9 mouse cellular contexts compared by ENCODE assay signal in genomic region chr5:71095725-71096607, GRCm38 (mm10). TPM values are rescaled to one million over a fixed set of nuclear protein-coding genes. Genes with fewer than 3 reads are reported as not detected.
A peak's percentile ranks its signal among the peaks of the same experiment; 100 is the strongest.
DNase-seq lines count a peak whose midpoint lies in the region; ATAC-seq and TF ChIP-seq lines count a peak whose summit lies in the region.
"Had no signal": no experiment of that assay in that cellular context is flagged by ENCODE, and none has a peak within 500 bp of the region (broad histone marks: within the 10 kb centered on the region; RNA-seq: fewer than 3 reads in every experiment).

Gene Gabra2, minus strand, starts transcription at chr5:71095849.

- no peaks in the 10 kb centered on the region for H3K9me3 ChIP-seq in heart, embryonic 14.5 days (ENCODE audit: control insufficient read depth, low read length)
- H3K9me3 ChIP-seq in embryonic facial prominence, embryonic 12.5 days = no peaks in the 10 kb centered on the region
- H3K9me3 ChIP-seq in hindbrain, embryonic 16.5 days (ENCODE audit: control insufficient read depth, low read length) = no peaks in the 10 kb centered on the region
- no peaks in the 10 kb centered on the region for H3K9me3 ChIP-seq in neural tube, embryonic 11.5 days (ENCODE audit: control insufficient read depth, low read length)

- intact Hi-C loops in heart, adult 2 months (cut with DNase I) = no loop called here
- intact Hi-C loops in left cerebral cortex, postnatal 14 days (cut with DNase I) = loop anchor here (10.0 kb wide), 2 partner anchors 169 to 1481 kb away; no protein-coding TSS in a partner anchor

- no peaks in the 10 kb centered on the region for H3K79me2 ChIP-seq in heart, adult 2 months (replicated peaks; ENCODE audit: control insufficient read depth, insufficient read depth, low read length)

- no peaks in the 10 kb centered on the region for H3K36me3 ChIP-seq in heart, embryonic 14.5 days (ENCODE audit: control insufficient read depth, insufficient read depth, low read length)
- no peaks in the 10 kb centered on the region for H3K36me3 ChIP-seq in heart, adult 2 months (ENCODE audit: control insufficient read depth, insufficient read depth, low read length)
- H3K36me3 ChIP-seq in embryonic facial prominence, embryonic 12.5 days = no peaks in the 10 kb centered on the region
- H3K36me3 ChIP-seq in hindbrain, embryonic 16.5 days (ENCODE audit: control insufficient read depth, insufficient read depth, low read length) = no peaks in the 10 kb centered on the region
- H3K36me3 ChIP-seq in neural tube, embryonic 11.5 days (ENCODE audit: control insufficient read depth, insufficient read depth, low read length) = no peaks in the 10 kb centered on the region

- WGBS in heart, embryonic 14.5 days = 2% methylated on average over 55 of the region's 55 CpGs
- under 1% methylated on average over 54 of the region's 55 CpGs for WGBS in heart, adult 2 months
- under 1% methylated on average over 55 of the region's 55 CpGs for WGBS in embryonic facial prominence, embryonic 12.5 days
- under 1% methylated on average over 54 of the region's 55 CpGs for WGBS in hindbrain, embryonic 16.5 days
- under 1% methylated on average over 37 of the region's 55 CpGs for WGBS in neural tube, embryonic 11.5 days

- peak; percentile 43; the same call in 1 of the 2 replicates for ATAC-seq in heart, embryonic 14.5 days (ENCODE audit: insufficient number of reproducible peaks, insufficient read depth, low FRiP score, low read depth)
- peak; percentile 87 for ATAC-seq in embryonic facial prominence, embryonic 12.5 days (ENCODE audit: insufficient number of reproducible peaks, insufficient read depth, low FRiP score, low TSS enrichment)
- ATAC-seq in hindbrain, embryonic 16.5 days = peak; percentile 92
- ATAC-seq in neural tube, embryonic 11.5 days (ENCODE audit: insufficient read depth, low FRiP score, low TSS enrichment) = peak; percentile 86
- no peak for ATAC-seq in monocyte, adult 5-6 weeks (replicated peaks; ENCODE audit: insufficient number of reproducible peaks, low FRiP score, low TSS enrichment, poor library complexity, severe bottlenecking)

- no peak for TF ChIP-seq POLR2A in heart, adult 2 months (IDR thresholded peaks at IDR 0.05; ENCODE audit: insufficient read depth, low read depth, low read length)

- TF ChIP-seq CTCF in heart, adult 2 months (IDR thresholded peaks at IDR 0.05) = no peak

- H3K4me1 ChIP-seq in heart, embryonic 14.5 days (ENCODE audit: control insufficient read depth in 2 of 2, insufficient read depth in 2 of 2, low read length in 2 of 2) = peaks cover 3% of the 10 kb centered on the region in 2 experiments; a peak in 2 of 4 replicates
- no peaks in the 10 kb centered on the region for H3K4me1 ChIP-seq in heart, adult 2 months (ENCODE audit: control insufficient read depth, insufficient read depth, low read length)
- H3K4me1 ChIP-seq in embryonic facial prominence, embryonic 12.5 days = no peaks in the 10 kb centered on the region
- H3K4me1 ChIP-seq in hindbrain, embryonic 16.5 days (ENCODE audit: control insufficient read depth, insufficient read depth, low read depth, low read length) = peaks cover 4% of the 10 kb centered on the region; the same call in 1 of the 2 replicates
- H3K4me1 ChIP-seq in neural tube, embryonic 11.5 days (ENCODE audit: control insufficient read depth, insufficient read depth, low read length) = no peaks in the 10 kb centered on the region

- H3K27ac ChIP-seq in heart, embryonic 14.5 days (replicated peaks in 1 of 2; ENCODE audit: control insufficient read depth in 1 of 2, insufficient read depth in 1 of 2, low read depth in 2 of 2, low read length in 2 of 2) = no peak within 1 kb of the TSS
- H3K27ac ChIP-seq in heart, adult 2 months = no peak within 1 kb of the TSS
- H3K27ac ChIP-seq in embryonic facial prominence, embryonic 12.5 days = no peak within 1 kb of the TSS
- peak within 1 kb of the TSS; percentile 93 for H3K27ac ChIP-seq in hindbrain, embryonic 16.5 days (ENCODE audit: low read depth, low read length)
- H3K27ac ChIP-seq in neural tube, embryonic 11.5 days (ENCODE audit: low read depth, low read length) = no peak within 1 kb of the TSS

- DNase-seq in heart, adult 2 months = no peak
- peak; percentile 16 for DNase-seq in adrenal gland, postnatal 10 days
- peak; percentile 61 to 81 for DNase-seq in left cerebral cortex, postnatal 14 days (ENCODE audit: low spot score in 2 of 2)
- peak; percentile 71 for DNase-seq in neural tube, embryonic 11.5 days (ENCODE audit: low spot score)

- peaks cover 16% of the 10 kb centered on the region for H3K27me3 ChIP-seq in heart, embryonic 14.5 days (ENCODE audit: control insufficient read depth, insufficient read depth, low read length)
- peaks cover 2% of the 10 kb centered on the region; the same call in 1 of the 2 replicates for H3K27me3 ChIP-seq in heart, adult 2 months (ENCODE audit: control insufficient read depth, insufficient read depth, low read length)
- H3K27me3 ChIP-seq in embryonic facial prominence, embryonic 12.5 days = 0 out of 2 replicates have a peak, but pooled peaks cover 6% of the 10 kb centered on the region
- H3K27me3 ChIP-seq in hindbrain, embryonic 16.5 days (replicated peaks; ENCODE audit: control insufficient read depth, insufficient read depth, low read length) = no peaks in the 10 kb centered on the region
- no peaks in the 10 kb centered on the region for H3K27me3 ChIP-seq in neural tube, embryonic 11.5 days (ENCODE audit: control insufficient read depth, insufficient read depth, low read length)

- H3K4me3 ChIP-seq in heart, embryonic 14.5 days (ENCODE audit: control insufficient read depth in 1 of 2, insufficient read depth in 1 of 2, low read depth in 1 of 2, low read length in 2 of 2) = peak within 1 kb of the TSS; percentile 56 to 62
- no peak within 1 kb of the TSS for H3K4me3 ChIP-seq in heart, adult 2 months
- H3K4me3 ChIP-seq in embryonic facial prominence, embryonic 12.5 days = peak within 1 kb of the TSS; percentile 70
- peak within 1 kb of the TSS; percentile 78 for H3K4me3 ChIP-seq in hindbrain, embryonic 16.5 days (ENCODE audit: low read length)
- H3K4me3 ChIP-seq in neural tube, embryonic 11.5 days (ENCODE audit: low read depth, low read length) = peak within 1 kb of the TSS; percentile 68

- peak within 1 kb of the TSS; percentile 65 for H3K9ac ChIP-seq in heart, embryonic 14.5 days (ENCODE audit: low read length)
- H3K9ac ChIP-seq in heart, adult 2 months (ENCODE audit: low read depth, low read length) = no peak within 1 kb of the TSS
- peak within 1 kb of the TSS; percentile 54 for H3K9ac ChIP-seq in embryonic facial prominence, embryonic 12.5 days
- H3K9ac ChIP-seq in hindbrain, embryonic 16.5 days (ENCODE audit: low read depth, low read length) = peak within 1 kb of the TSS; percentile 97
- H3K9ac ChIP-seq in neural tube, embryonic 11.5 days (ENCODE audit: low read length) = peak within 1 kb of the TSS; percentile 81

- peak within 1 kb of the TSS; percentile 100 for H3K4me2 ChIP-seq in heart, embryonic 14.5 days (ENCODE audit: low read length)
- H3K4me2 ChIP-seq in embryonic facial prominence, embryonic 12.5 days (replicated peaks) = peak within 1 kb of the TSS; percentile 96
- H3K4me2 ChIP-seq in hindbrain, embryonic 16.5 days (ENCODE audit: low read length) = peak within 1 kb of the TSS; percentile 79
- peak within 1 kb of the TSS; percentile 93 for H3K4me2 ChIP-seq in neural tube, embryonic 11.5 days (ENCODE audit: low read depth)

- no peak for TF ChIP-seq EP300 in heart, adult 2 months (IDR thresholded peaks at IDR 0.05; ENCODE audit: insufficient read depth, low read depth, low read length)

RNA-seq across cellular contexts. Expression of gene Gabra2, which starts in this region (rescaled TPM):
- 0.34 and 0.70 TPM in 2 replicates for polyA plus RNA-seq in heart, embryonic 14.5 days (2014; fragmentation: Nextera tagmentation; extraction: Ambion mirVana)
- total RNA-seq in heart, adult 2 months (2021) = under 1 TPM in 1 of 2 experiments, not detected in 1; 0.05 TPM
- 0.02 TPM in 1 of 2 replicates, not detected in the other for polyA plus RNA-seq in heart, adult 2 months (2012; rRNA removed)
- total RNA-seq in adrenal gland, postnatal 10 days (2021) = under 1 TPM in 1 of 2 experiments, not detected in 1; 0.09 TPM
- 2.4 TPM in 2 replicates for polyA plus RNA-seq in embryonic facial prominence, embryonic 12.5 days (2016; fragmentation: Nextera tagmentation; extraction: Ambion mirVana)
- 52.8 and 62.9 TPM in 2 replicates for polyA plus RNA-seq in hindbrain, embryonic 16.5 days (2015; fragmentation: Nextera tagmentation; extraction: Ambion mirVana)
- total RNA-seq in left cerebral cortex, postnatal 14 days (2021) = 10 to 100 TPM; 74.2 to 78.8 TPM
- polyA plus RNA-seq in neural tube, embryonic 11.5 days (2014; fragmentation: Nextera tagmentation; extraction: Ambion mirVana) = 2.3 TPM in 2 replicates
- total RNA-seq in monocyte, adult 5-6 weeks (2017) = not detected in 3 replicates
- total RNA-seq: MEL had no signal

Comparison
In these comparisons a context has a peak if more than half of its experiments do, and no peak if none do; other contexts are left out.
1. RNA of gene Gabra2 (total RNA-seq): 74.2 to 78.8 TPM in left cerebral cortex, postnatal 14 days; 0.09 TPM in adrenal gland, postnatal 10 days, 0.05 TPM in heart, adult 2 months and not detected in monocyte, adult 5-6 weeks; every median in the first group is over 10 times any median in the second.
2. RNA of gene Gabra2 (polyA plus RNA-seq): 52.8 to 62.9 TPM in hindbrain, embryonic 16.5 days; 2.4 TPM in embryonic facial prominence, embryonic 12.5 days, 2.3 TPM in neural tube, embryonic 11.5 days, 0.34 to 0.70 TPM in heart, embryonic 14.5 days and 0.02 TPM in heart, adult 2 months; every median in the first group is over 10 times any median in the second.
3. Peak in ATAC-seq, H3K4me3 ChIP-seq, H3K9ac ChIP-seq and H3K4me2 ChIP-seq in heart, embryonic 14.5 days; RNA of the gene not detected or under 1 TPM.
4. Peak in DNase-seq in adrenal gland, postnatal 10 days; RNA of the gene not detected or under 1 TPM.
5. DNase-seq: peak in left cerebral cortex, postnatal 14 days (2 of 2) and neural tube, embryonic 11.5 days (single experiment); none in heart, adult 2 months (0 of 2).
6. Peak in every context shown above with its lines, with median percentiles within 50 percentile points of each other: H3K4me2 ChIP-seq.